Mouse (Mus musculus): ENCODE results near the gene Gm12695.

DNA sequence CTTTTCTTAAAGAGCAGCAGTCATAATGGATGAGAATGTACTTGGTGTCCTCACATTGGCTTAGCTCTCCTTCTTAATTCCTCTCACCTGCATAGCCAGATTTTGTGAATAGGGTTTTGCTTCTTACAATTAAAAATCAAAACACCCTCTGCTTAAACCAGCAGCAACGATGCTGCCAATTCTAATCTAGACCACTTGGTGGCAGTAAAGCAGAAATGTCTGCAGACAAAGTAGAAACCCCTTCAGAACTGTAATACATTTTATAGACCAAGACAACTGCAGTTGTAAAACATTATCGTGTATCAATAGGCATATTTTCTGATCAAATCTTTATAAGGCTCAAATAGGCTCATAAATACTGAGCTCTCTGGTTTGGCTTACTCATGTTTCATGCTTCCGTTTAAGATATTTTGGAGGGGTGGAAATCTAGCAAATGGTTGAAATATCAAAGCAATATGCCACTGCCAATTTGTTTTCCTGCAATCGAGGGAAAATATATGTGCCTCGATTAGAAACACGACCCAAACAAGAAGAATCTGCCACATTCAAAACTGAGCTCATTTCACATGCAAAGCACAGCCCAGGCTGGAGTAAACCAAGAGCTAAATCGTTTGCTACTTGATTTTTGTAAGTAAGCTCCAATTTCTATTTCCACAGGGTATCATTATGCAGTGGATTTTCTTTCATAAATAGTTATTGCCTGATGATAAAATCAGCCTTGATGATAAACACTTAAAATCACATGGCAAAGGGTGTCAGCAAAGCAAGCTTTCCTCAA, 14.6 kb upstream of the Gm12695 start:
- TF ChIP-seq CTCF (IDR thresholded peaks at IDR 0.05; ENCODE audit: low read depth) (peak; percentile 76), EP300 (optimal IDR thresholded peaks at IDR 0.05) (no peak)

Measured in stomach, postnatal 0 days (tissue).